Mouse (Mus musculus) retina, embryonic 14.5 days (tissue): Measurements from ENCODE around the gene Gm20605.
A peak's percentile ranks its signal among the peaks of the same experiment; 100 is the strongest.

ENCODE experiments used
- DNase-seq: peaks from one replicate; pipeline ENCODE4 v3.0.0-alpha.2; 2015; ENCODE audit warnings: low spot score

Gene Gm20605

DNA sequence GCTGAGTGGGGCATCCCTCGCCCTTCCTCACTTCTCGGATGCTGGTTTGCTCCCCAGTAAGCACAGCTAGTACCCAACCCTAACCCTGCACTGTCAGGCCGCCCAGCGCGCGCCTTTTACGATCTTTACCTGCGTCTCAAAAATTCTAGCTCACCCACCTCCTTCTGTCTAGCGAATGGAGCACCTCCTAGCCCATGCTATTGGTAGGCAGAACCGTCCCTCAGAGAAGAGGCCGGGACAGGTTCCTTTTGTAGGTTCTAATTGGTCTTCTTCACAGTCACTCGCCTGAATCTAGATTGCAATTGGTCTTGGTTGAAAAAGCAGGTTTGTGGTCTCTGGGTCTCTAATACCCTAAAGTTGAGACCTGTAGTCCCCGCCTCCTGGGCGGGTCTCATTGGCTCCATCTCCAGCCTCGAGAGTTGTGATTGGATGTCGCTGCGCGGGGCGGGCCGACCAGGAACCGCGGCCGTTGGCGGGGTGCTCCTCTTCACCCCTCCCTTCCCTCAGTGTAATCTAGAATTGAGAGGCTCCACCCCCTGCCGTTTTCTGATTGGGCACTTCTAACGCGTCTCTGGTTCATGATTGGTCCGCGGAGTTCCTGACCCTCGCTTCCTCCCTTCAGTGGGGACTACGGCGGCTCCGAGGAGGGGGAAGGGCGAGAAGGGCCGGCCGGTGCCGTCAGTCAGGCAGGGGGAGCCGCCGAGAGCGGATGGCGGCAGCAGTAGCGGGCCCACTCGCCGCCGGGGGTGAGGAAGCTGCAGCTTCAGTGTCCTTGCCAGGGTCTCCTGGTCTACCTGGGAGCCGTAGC is at the start of gene Gm20605, which contains the start of the genes Fbxo24 and Lrch4:
Gene Gm20605, plus strand, starts transcription at position 678 of the 808 bp plus-strand sequence.
Gene Fbxo24, minus strand, starts transcription at position 505 of the 808 bp plus-strand sequence.
Gene Lrch4, plus strand, starts transcription at position 624 of the 808 bp plus-strand sequence.
- DNase-seq: peak; percentile 100

DNA sequence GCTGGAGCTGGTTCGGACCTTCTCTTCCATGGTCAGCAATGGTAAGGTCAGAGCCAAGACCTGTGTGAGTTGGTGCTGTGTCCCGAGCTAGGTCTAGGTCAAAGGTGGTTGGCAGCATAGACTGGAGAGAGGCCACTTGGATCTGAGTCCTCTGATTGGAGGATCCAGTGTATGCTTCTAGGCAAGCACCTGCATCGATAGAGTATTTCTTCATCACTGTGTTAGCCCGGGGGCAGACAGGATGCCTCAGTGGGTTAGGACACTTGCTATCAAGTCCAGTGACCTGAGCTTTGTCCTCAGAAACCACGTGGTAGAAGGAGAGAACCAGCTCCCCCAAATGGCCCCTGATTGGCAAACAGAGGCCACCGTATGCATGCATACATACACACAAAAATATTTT is 48.7 kb upstream of the Gm20605 start:
- DNase-seq: no peak

DNA sequence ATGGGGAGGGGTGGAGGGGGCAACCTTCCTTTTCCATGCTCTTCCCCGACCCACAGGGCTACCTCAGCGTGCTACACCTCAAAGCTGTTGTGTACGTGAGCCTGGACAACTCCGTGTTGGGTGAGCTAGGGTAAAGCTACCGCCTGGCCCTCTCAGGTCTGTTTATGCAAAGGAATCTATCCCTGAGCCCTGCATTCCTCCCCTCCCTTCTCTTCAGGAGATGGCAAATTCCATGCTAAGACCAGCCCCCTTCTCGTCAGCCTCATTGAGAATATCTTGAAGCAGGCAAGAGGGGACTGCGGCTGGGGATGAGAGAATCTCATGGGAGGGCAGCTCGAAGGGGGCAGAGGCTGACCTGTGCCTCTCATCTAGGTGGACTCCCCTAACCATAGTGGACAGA is 46.3 kb upstream of the Gm20605 start:
- no peak for DNase-seq

DNA sequence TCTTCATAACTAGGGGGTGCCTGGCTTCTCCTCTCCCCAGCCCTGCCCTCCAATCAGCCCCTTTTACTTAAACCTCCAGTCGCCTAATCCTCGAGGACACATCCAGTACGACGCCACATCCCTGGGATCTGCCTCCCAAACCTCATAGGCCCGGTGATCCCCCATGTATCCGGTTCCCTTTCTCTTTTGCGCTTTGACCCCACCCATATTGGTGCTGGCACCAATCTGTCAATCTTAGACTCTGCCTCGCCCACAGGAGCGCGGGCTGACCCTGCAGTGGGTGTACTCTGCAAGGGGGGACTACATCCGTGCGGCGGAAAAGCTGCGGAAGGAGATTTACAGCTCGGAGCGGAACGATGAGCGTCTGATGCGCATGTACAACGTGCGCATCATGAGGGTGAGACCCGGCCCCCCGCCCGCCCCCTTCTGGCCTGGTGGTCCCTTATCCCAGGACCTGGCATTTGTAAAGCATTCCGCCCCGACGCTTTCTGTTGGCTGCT is 45.3 kb upstream of the Gm20605 start:
- peak; percentile 65 for DNase-seq

DNA sequence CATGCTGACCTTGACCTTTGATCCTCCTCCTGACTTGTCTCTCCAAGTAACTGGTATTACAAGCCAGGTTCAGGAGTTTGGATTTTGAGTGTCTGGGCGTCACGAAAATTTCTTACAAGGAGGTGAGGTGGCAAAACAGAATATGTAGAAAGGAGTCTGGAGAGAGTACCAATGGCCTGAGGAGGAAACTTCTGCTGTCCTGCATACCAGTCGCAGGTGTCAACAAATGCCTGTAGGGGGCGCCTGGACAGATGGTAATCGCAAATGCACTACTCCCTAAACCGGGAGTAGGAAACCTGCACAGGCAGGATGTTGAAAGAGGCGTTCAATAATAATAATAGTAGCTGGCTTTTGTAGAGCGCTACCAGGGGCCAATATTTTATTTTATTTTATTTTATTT is 44.0 kb upstream of the Gm20605 start:
- DNase-seq: peak; percentile 77

DNA sequence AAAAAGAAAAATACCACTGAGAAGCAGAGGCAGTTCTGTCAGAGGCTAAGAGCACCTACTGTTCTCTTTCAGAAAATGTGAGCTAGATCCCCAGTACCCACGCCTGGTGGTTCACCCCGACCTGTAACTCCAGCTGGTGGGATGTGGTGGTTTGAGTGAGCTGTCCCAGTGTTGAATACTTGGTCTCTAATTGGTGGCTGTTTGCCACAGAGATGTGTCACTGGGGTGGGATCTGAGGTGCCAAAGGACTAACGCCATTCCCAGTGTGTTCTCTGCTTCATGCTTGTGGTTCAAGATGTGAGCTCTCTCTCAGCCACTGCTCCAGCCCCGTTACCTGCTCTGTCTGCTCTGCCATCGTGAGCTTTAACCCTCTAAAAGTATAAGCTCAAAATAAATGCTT is 38.5 kb upstream of the Gm20605 start:
- DNase-seq: no peak

DNA sequence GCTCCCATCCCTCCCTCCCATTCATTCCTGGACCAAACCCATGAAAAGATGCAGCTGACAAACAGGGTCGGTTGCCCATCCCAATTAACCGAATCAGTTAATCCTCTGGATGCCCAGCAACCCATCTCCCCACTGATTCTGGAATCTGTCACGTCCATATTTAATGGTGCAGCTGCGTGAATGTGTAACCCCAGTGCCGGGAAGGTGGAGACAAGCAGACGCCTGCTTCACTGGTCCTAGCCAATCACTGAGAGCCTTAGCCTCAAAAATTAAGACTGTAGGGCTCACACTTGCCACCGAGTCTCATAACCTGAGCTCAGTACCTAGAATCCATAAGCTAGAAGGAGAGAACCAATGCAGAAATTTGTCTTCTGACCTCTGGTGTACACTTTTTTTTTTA is 33.1 kb upstream of the Gm20605 start:
- DNase-seq: no peak

DNA sequence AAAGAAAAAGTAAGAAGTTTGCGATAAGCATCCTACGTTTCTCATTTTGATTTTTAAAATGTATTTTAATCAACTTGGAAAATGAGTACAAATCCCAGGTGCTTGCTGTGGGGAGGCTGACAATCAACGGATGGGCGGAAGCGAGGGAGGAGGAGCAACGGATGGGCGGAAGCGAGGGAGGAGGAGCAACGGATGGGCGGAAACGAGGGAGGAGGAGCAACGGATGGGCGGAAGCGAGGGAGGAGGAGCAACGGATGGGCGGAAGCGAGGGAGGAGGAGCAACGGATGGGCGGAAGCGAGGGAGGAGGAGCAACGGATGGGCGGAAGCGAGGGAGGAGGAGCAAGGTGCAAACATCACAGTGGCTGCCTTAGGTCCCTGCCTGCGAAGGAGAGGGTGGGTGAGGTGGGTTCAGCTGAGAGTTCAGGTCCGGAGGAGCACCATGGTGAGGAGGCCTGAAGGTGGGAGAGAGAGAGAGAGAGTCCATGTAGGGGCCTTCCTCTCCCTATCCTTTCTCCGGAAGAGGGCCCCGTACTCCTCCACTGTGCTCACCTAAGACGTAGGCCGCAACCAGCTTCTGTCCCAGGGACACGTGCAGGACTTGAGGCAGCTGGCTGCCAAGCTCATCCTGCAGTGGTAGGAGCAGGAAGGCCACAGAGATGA is 32.2 kb upstream of the Gm20605 start:
- no peak for DNase-seq

DNA sequence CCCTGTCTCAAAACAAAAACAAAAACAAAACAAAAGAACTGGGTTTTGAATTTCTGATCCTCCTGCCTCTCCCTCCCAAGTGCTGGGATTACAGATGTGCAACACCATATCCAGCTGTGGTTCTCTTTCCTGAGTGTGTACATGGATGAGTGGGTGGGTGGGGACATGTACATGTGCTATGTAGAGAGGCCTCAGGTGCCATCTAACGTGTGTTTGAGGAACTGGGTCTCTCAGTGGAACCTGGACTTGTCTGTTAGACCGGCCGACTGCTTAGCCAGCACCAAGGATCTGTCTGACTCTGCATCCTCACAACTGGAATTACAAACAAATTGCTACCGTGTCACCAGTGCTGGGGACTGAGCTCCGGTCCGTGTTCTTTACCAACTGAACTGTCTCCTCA is 31.4 kb upstream of the Gm20605 start:
- DNase-seq: no peak

DNA sequence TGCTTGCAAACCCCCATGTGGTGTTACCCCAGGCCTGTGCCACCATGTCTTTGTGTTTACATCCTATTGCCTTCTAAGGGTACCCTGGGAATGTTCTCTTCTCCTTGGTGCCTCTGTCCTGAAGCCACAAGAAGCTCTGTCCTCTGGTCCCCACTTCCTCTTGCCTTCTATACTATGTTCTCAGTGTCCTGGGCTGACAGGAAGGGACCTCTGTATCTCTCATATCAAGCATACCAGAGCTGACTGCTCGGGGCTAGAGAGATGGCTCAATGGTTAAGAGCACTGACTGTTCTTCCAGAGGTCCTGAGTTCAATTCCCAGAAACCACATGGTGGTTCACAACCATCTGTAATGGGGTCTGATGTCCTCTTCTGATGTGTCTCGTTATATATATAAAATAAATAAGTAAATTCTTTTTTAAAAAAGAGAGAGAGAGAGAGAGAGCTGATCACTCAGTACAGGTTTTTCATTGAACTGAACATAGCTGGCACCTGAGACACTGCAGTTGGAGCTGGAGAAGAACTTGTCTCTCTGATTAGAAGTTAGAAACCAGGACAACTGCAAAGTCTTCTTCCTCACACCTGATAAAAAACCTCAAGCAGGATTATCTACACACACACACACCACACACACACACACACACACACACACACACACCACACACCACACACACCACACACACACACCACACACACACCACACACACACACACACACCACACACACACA is 30.7 kb upstream of the Gm20605 start:
- DNase-seq: no peak

DNA sequence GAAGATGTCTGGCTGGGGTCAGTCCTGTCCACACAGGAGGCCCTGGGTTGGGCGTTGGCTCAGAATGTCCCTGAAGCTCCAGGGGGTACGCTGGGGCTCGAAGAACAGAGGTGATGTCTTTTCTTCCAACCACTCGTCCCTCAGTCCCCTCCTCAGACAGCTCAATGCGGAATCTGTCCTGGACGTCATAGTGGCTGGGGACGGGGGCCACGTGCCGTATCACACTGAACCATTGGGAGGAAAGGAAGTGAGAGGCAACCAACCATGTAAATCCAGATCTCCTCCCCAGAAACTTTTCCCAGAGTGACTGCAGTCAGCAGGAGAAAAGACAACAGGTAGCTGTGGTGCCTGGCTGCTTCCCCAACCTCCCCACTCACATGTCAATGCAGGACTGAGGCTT is 29.4 kb upstream of the Gm20605 start:
- no peak for DNase-seq

DNA sequence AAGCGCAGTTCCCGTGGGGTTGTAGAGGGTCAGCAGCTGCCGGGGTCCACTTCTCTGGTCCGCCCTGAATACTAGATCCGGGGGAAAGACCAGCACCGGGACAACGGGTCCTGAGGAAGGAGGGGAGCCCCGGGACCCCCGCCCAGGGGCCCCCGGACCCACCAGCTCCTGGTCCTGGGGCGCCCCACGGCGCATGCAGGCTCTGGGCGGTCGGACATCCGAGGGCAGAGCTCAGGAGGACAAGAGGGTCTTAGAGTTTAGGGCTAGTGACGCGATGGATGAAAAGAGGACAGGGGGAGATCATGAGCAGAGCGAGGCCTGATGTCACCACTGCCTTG is 28.7 kb upstream of the Gm20605 start:
- DNase-seq: no peak

DNA sequence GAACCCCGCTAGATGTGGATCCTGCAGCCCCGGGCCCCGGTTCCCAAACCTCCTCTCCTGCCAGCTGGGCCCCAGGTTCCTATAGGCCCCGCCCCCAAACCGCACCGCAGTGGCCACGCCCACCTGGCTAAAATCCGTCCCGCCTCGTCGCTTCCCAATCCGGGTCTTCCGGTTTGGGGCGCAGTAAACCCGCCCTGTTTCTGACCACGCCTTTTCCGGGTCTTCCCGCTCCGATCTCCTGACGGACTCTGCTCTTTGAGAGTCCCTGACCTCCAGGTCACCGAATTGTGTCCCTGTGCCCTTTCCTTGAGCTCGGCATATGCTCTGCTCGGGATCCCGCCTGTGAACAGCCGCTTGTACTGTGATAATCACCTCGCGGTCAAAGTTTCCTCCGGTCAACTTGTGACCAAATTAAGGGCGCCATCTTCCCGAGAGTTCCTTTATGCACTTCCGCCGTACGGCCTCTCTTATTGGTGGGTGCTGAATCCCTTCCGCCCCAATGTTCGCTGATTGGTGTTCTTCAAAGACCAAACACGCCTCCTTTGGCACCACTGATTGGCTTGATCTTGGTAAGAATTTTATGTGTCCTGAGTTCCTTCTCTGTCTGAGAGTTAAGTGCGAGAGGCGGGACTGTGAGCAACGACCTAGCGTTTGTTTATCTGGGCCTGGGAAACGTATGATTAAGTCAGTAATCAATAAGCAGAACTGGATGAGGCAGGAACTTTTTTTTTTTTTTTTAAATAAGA is 28.2 kb upstream of the Gm20605 start, which contains the start of gene Mospd3:
Gene Mospd3, minus strand, starts transcription at position 440 of the 746 bp plus-strand sequence.
- DNase-seq: peak; percentile 98

DNA sequence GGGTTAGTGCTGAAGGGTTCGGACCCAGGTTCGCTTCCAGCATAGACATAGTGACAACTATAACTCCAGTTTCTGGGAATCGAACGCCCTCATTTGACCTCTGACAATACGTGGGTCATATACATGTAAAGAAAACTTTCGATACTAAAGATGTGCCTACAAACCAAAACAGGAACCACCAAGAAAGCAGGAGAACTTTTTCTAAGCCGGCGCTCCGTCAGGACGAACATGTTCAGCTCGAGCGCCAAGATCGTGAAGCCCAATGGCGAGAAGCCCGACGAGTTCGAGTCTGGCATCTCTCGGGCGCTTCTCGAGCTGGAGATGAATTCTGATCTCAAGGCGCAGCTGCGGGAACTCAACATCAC is 27.6 kb upstream of the Gm20605 start:
- no peak for DNase-seq

DNA sequence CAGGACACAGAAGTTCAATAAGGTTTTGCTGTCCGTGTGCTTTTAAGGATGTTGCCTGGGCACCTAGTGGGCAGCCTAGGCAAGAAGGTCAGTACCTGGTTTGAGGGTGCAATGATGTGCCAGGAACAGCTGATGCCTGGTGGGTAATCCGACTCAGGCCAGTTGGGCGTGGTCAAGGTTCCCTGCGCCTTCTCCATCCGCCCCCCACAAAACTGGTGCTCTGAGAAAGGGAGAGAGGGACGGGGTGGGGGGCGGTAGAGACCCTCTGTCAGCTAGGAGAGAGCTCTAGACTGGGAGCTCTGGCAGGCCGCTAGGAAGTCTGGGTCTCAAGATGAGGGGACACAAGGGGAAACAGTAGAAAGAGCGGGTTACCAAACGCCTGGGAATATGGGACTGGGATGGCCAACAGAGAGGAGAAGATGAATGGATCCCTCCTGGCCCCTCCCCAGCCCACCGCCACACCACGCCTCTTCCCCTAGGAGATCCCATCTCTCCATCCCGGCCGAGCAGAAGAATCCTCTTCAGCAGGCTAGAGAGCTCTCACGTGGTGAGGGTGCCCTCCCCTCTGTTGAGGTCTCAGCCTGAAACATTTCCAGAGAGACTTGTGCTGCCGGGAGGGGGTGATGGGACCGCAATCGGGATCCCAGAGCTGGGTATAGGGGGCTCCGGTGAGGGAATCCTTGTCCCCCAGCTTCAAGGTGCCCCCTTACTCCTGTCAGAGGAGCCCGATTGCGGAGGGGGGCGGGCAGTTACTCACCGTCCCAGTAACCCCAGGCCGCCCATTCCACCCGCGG is 20.9 kb upstream of the Gm20605 start:
- peak; percentile 33 for DNase-seq

DNA sequence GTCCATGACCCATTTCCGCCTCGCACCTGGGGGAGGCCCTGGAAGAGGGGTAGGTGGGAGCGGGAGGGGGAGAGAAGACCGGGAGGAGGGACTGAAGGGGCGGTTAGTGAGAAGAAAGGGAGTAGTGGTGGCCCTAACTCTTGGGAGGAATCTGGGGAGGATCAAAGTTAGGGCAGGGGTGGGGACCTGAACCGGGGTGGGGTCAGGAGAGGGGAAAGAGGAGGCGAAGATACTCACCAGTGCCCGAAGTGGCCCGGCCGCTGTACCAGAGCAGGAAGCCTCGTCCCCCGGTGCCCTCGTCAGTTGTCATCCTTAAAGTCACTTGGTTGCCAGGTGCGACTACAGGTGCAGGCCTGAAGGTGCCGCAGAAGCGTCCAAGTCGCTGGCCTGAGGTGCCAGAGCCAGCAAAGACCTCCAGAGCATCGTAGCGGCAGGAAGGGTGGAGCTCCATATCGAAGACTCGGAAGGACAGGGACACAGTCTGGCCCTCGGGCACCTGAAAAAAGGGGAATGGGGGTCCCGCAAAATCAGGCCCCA is 20.3 kb upstream of the Gm20605 start:
- no peak for DNase-seq

DNA sequence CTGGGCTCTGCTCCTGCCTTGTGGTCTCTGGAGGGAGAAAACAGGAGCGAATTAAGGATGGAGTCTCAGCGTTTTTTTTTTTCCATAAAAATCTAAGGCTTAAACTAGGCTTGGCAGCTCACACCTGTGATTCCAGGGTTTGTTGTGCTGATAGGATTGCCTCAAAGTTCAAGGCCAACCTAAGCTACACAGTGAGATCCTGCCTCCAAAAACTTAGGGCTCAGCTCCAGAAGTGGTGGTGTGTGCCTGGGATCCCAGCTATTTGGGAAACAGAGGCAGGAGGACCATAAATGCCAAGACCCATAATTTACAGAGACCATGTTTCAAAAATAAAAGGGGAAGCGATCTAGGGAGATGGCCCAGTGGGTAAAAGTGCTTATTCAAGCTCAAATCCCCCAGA is 19.7 kb upstream of the Gm20605 start:
- no peak for DNase-seq

DNA sequence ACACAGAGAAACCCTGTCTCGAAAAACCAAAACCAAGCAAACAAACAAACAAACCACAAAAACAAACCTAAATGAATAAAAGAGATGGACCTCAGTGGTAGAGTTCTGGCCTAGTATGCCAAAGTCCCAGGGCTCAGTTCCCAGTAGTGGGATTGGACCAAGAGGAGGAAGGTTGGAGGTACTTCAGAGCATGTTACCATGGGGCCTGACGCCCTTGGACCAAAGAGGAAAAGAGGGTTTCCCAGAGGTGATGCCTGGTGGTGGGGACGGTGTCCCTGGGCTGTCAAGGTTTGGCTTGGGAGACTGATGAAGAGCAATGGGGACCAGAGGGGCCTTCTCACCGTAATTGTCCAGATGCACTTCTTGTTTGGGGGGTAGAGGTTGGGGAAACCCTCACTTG is 18.9 kb upstream of the Gm20605 start:
- DNase-seq: no peak

DNA sequence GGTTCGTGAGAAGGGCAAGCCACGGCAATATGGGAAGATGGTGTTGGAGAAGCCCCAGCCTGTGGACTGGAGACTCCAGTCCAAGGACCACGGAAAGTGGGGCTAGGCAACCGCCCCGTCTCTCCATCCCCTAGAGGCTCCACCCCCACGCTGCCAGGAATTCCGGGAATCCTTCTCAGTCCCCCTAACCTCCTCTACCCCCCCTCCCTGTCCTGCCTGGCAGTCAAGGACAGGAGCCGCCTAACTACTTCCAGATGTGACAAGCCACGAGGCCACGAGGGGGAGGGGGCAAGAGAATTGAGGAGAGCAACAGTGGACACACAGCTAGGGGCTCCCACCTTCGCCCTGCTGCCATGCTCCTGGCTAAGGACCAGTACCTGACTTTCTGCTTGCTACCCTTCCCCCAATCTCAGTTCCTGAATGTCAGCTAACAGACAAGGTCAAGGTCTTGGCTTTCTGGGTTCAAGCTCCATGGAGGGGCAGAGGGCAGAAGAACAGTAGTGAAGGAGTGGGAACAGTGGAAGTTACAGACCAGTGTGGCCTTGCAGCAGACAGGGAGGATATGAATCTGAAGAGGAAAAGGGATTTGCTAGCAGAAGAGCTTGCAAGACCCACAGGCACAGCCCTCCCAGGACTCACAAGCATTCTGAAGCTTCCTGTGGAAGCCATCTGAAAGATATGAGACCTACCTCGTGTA is 18.3 kb upstream of the Gm20605 start:
- DNase-seq: no peak

DNA sequence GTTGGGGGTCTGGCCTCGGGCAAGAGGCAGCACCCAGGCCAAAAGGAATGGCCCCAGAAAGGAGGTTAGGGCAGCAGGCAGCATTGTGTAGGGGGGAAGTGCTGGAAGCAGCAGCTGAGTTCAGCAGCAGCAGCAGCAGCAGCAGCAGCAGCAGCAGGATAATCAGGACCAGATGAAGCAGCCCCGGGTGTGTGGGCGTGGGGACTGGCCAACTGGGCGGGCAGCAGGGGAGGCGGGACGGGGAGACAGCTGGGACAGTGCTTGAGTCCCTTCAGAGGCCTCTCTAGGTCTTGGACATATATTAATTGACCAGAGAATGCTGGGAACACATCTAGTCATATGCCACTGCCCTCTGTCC is 17.8 kb upstream of the Gm20605 start:
- peak; percentile 60 for DNase-seq
